Mouse (Mus musculus): ENCODE measurements at regions not wholly inside any gene's neighbourhood (a gene's known extent, or its start where the extent isn't known, plus 50 kb on each side); places are given as distances from the start of the nearest gene placed in this dataset.

- ATAC-seq (ENCODE audit: low TSS enrichment) = no peak
Measured at GRCm38 (mm10) chr10:29635828-29636227, 100.2 kb upstream of the Rspo3 start.

GRCm38 (mm10) chr10:29595455-29595854, 59.8 kb upstream of the Rspo3 start:
- no peak for ATAC-seq (ENCODE audit: low TSS enrichment)

DNA sequence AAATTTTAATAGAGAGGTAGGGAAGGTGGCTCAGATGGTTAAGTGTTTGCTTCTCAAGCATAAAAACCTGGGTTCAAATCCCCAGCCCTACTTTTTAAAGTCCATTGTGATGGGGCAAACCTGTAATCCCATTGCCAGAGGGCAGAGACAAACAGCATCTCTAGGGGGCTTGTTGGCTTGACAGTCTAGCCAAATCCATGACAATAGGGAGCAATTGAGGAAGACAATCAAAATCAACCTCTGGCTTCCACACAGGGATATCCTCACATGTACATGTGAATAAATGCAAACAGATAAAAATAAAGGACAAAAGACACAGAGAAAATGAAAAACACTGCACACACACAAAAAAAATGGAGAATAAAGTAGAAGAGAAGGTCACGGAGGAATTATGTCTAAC, 59.3 kb upstream of the Rspo3 start:
- no peak for ATAC-seq (ENCODE audit: low TSS enrichment)

- no peak for ATAC-seq (ENCODE audit: low TSS enrichment)
Measured at GRCm38 (mm10) chr10:29592906-29593305, 57.2 kb upstream of the Rspo3 start.

DNA sequence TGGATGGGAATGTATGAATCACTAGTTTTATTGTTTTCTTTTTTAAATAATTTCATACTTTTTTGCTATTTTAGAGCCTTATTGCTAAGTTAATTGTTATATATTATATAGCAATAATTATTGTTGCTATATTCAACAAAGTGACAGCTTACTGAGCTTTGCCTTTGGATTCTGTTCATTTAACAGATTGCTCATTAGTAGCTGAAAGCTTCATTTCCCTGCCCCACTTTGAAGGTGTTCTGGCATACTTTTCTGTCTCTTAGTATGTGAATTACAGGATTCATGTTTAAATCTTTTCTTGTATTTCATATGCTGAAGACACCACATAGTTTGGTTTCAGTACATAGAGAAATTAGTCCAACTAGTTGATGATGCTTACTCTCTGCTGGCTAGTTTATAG, 54.5 kb upstream of the Rspo3 start:
- no peak for ATAC-seq (ENCODE audit: low TSS enrichment)

DNA sequence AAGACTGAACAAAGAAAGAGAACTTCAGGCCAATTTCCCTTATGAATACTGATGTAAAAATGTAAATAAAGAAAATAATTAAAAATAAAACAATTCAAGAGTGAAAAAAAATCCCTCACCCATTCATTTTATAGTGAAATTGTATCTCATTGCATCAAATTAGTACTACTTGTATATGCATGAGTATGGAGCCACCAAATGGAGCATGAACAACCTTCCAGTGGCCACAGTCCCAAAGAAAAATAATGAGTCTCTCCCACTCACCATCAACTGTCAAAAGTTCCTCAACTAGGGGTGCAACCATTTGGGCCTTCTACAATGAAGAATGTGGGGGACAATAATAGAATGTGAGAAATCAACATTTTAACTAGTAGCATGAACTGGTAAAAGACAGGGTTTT, 54.1 kb upstream of the Rspo3 start:
- no peak for ATAC-seq (ENCODE audit: low TSS enrichment)

Data from frontal cortex, adult (tissue).